Mouse (Mus musculus) midbrain, embryonic 15.5 days (tissue): ENCODE measurements around the gene Olfml2b. TPM values are rescaled to one million over a fixed set of nuclear protein-coding genes. Genes with fewer than 3 reads are reported as not detected.

Experiments
- ATAC-seq: fragments of 200-750 bp; cut with Nextera tagmentation; replicated peaks from 2 replicates; pipeline ENCODE4 v1.8.0; 2017; ENCODE audit warnings: moderate TSS enrichment
- H3K27ac ChIP-seq: fragments of 300-500 bp; sonication (generic); 2 replicates; pipeline ENCODE4 v1.5.1; 2015; ENCODE audit warnings: mild to moderate bottlenecking, inconsistent platforms
- H3K27me3 ChIP-seq: fragments of 300-500 bp; sonication (generic); replicated peaks from 2 replicates; pipeline ENCODE4 v1.6.1; 2015; ENCODE audit warnings: inconsistent platforms
- H3K36me3 ChIP-seq: fragments of 300-500 bp; sonication (generic); replicated peaks from 2 replicates; pipeline ENCODE4 v1.6.1; 2015; ENCODE audit warnings: inconsistent platforms
- H3K4me1 ChIP-seq: fragments of 300-500 bp; sonication (generic); 2 replicates; pipeline ENCODE4 v1.6.1; 2015; ENCODE audit warnings: inconsistent platforms
- H3K4me2 ChIP-seq: fragments of 300-500 bp; sonication (generic); 2 replicates; pipeline ENCODE4 v1.6.1; 2015; ENCODE audit warnings: inconsistent platforms, mild to moderate bottlenecking, moderate library complexity
- H3K4me3 ChIP-seq: fragments of 300-500 bp; sonication (generic); 2 replicates; pipeline ENCODE4 v1.5.1; 2015; ENCODE audit warnings: mild to moderate bottlenecking, inconsistent platforms
- H3K9ac ChIP-seq: fragments of 300-500 bp; sonication (generic); 2 replicates; pipeline ENCODE4 v1.6.1; 2015; ENCODE audit warnings: mild to moderate bottlenecking, inconsistent platforms
- H3K9me3 ChIP-seq: fragments of 300-500 bp; sonication (generic); 2 replicates; pipeline ENCODE4 v1.6.1; 2016; ENCODE audit warnings: inconsistent platforms
- WGBS: fragments of 180-500 bp; shearing (Covaris S2); methylation state at CpG from one replicate; pipeline ENCODE4 v1.1.7; 2015; ENCODE audit warnings: mixed read lengths; 5-methylcytosine and 5-hydroxymethylcytosine counted together
- polyA plus RNA-seq: library from polyadenylated mRNA; unstranded; fragments of >200 nt; fragmentation: Nextera tagmentation; extraction: Ambion mirVana; gene quantifications from 2 replicates; pipeline ENCODE4 v1.2.1, GENCODE M21; 2015

The Olfml2b gene
- polyA plus RNA-seq, 1 experiment from 2014 or later, result 4.8 TPM

GRCm38 (mm10) chr1:170701582-170701981 is 57.2 kb downstream of the Olfml2b start:
- no peaks in the 10 kb centered on the region for H3K4me1 ChIP-seq
- H3K9ac ChIP-seq, result no peak overlapping the region
- WGBS, result 89% methylated on average over 8 of the region's 8 CpGs
- no peak overlapping the region for H3K4me3 ChIP-seq
- no peak overlapping the region for H3K4me2 ChIP-seq
- no peaks in the 10 kb centered on the region for H3K36me3 ChIP-seq
- no peak overlapping the region for H3K27ac ChIP-seq
- H3K27me3 ChIP-seq, result no peaks in the 10 kb centered on the region
- no peaks in the 10 kb centered on the region for H3K9me3 ChIP-seq
- ATAC-seq, result no peak

- Histone ChIP-seq H3K4me1 (no peaks in the 10 kb centered on the region), H3K36me3 (no peaks in the 10 kb centered on the region), H3K9ac (no peak overlapping the region), H3K9me3 (no peaks in the 10 kb centered on the region), H3K27ac (no peak overlapping the region), H3K27me3 (no peaks in the 10 kb centered on the region), H3K4me2 (no peak overlapping the region), H3K4me3 (no peak overlapping the region)
- 79% methylated on average over 2 of the region's 2 CpGs for WGBS
- no peak for ATAC-seq
These were observed 57.9 kb downstream of the Olfml2b start for GRCm38 (mm10) chr1:170702263-170702662.

- H3K9ac ChIP-seq, result no peak overlapping the region
- H3K9me3 ChIP-seq, result no peaks in the 10 kb centered on the region
- H3K4me1 ChIP-seq, result no peaks in the 10 kb centered on the region
- no peak for ATAC-seq
- no peaks in the 10 kb centered on the region for H3K36me3 ChIP-seq
- WGBS, result 87% methylated on average over 6 of the region's 6 CpGs
- no peak overlapping the region for H3K4me2 ChIP-seq
- H3K4me3 ChIP-seq, result no peak overlapping the region
- H3K27ac ChIP-seq, result no peak overlapping the region
- H3K27me3 ChIP-seq, result no peaks in the 10 kb centered on the region
These were observed 58.6 kb downstream of the Olfml2b start for GRCm38 (mm10) chr1:170702958-170703357.

GRCm38 (mm10) chr1:170704103-170704502 is 59.8 kb downstream of the Olfml2b start:
- no peaks in the 10 kb centered on the region for H3K36me3 ChIP-seq
- H3K4me2 ChIP-seq, result no peak overlapping the region
- no peaks in the 10 kb centered on the region for H3K4me1 ChIP-seq
- no peaks in the 10 kb centered on the region for H3K27me3 ChIP-seq
- no peak overlapping the region for H3K9ac ChIP-seq
- H3K9me3 ChIP-seq, result no peaks in the 10 kb centered on the region
- H3K4me3 ChIP-seq, result no peak overlapping the region
- no peak for ATAC-seq
- no peak overlapping the region for H3K27ac ChIP-seq
- WGBS, result 96% methylated on average over 6 of the region's 6 CpGs

- no peaks in the 10 kb centered on the region for H3K36me3 ChIP-seq
These were observed 60.7 kb downstream of the Olfml2b start for GRCm38 (mm10) chr1:170704911-170705594.

GRCm38 (mm10) chr1:170706046-170706445 is 61.7 kb downstream of the Olfml2b start:
- Histone ChIP-seq H3K4me3 (no peak overlapping the region), H3K4me1 (no peaks in the 10 kb centered on the region), H3K4me2 (no peak overlapping the region), H3K9ac (no peak overlapping the region), H3K36me3 (no peaks in the 10 kb centered on the region), H3K9me3 (no peaks in the 10 kb centered on the region), H3K27me3 (no peaks in the 10 kb centered on the region), H3K27ac (no peak overlapping the region)
- ATAC-seq, result no peak
- 86% methylated on average over 4 of the region's 4 CpGs for WGBS

More at GRCm38 (mm10) chr1:170704911-170705594, 60.7 kb downstream of the Olfml2b start:
- no peak for ATAC-seq
- Histone ChIP-seq H3K27me3 (no peaks in the 10 kb centered on the region), H3K4me2 (no peak overlapping the region), H3K4me3 (no peak overlapping the region), H3K9ac (no peak overlapping the region), H3K27ac (no peak overlapping the region), H3K4me1 (no peaks in the 10 kb centered on the region), H3K9me3 (no peaks in the 10 kb centered on the region)
- WGBS, result 68% methylated on average over 4 of the region's 4 CpGs

- 82% methylated on average over 3 of the region's 3 CpGs for WGBS
- Histone ChIP-seq H3K4me1 (no peaks in the 10 kb centered on the region), H3K4me3 (no peak overlapping the region), H3K27ac (no peak overlapping the region), H3K36me3 (no peaks in the 10 kb centered on the region), H3K9me3 (no peaks in the 10 kb centered on the region), H3K9ac (no peak overlapping the region), H3K27me3 (no peaks in the 10 kb centered on the region), H3K4me2 (no peak overlapping the region)
- no peak for ATAC-seq
These were observed 64.7 kb downstream of the Olfml2b start for GRCm38 (mm10) chr1:170709034-170709433.

GRCm38 (mm10) chr1:170709481-170709880 is 65.1 kb downstream of the Olfml2b start:
- H3K27ac ChIP-seq, result no peak overlapping the region
- no peaks in the 10 kb centered on the region for H3K9me3 ChIP-seq
- H3K4me2 ChIP-seq, result no peak overlapping the region
- WGBS, result 87% methylated on average over 8 of the region's 8 CpGs
- no peaks in the 10 kb centered on the region for H3K27me3 ChIP-seq
- H3K36me3 ChIP-seq, result no peaks in the 10 kb centered on the region
- no peak overlapping the region for H3K9ac ChIP-seq
- ATAC-seq, result no peak
- H3K4me3 ChIP-seq, result no peak overlapping the region
- H3K4me1 ChIP-seq, result no peaks in the 10 kb centered on the region

GRCm38 (mm10) chr1:170709969-170710368 is 65.6 kb downstream of the Olfml2b start:
- H3K36me3 ChIP-seq, result no peaks in the 10 kb centered on the region
- no peaks in the 10 kb centered on the region for H3K4me1 ChIP-seq
- no peaks in the 10 kb centered on the region for H3K27me3 ChIP-seq
- no peak for ATAC-seq
- H3K4me3 ChIP-seq, result no peak overlapping the region
- H3K9ac ChIP-seq, result no peak overlapping the region
- WGBS, result 100% methylated on average over 3 of the region's 3 CpGs
- no peak overlapping the region for H3K4me2 ChIP-seq
- H3K9me3 ChIP-seq, result no peaks in the 10 kb centered on the region
- H3K27ac ChIP-seq, result no peak overlapping the region

- Histone ChIP-seq H3K9ac (no peak overlapping the region), H3K4me3 (no peak overlapping the region), H3K27ac (no peak overlapping the region), H3K9me3 (no peaks in the 10 kb centered on the region), H3K4me1 (no peaks in the 10 kb centered on the region), H3K4me2 (no peak overlapping the region), H3K27me3 (no peaks in the 10 kb centered on the region), H3K36me3 (no peaks in the 10 kb centered on the region)
- no peak for ATAC-seq
- 83% methylated on average over 7 of the region's 7 CpGs for WGBS
These were observed 67.4 kb downstream of the Olfml2b start for GRCm38 (mm10) chr1:170711731-170712130.

- Histone ChIP-seq H3K36me3 (no peaks in the 10 kb centered on the region), H3K27me3 (no peaks in the 10 kb centered on the region), H3K4me2 (no peak overlapping the region), H3K27ac (no peak overlapping the region), H3K9ac (no peak overlapping the region), H3K9me3 (no peaks in the 10 kb centered on the region), H3K4me3 (no peak overlapping the region), H3K4me1 (no peaks in the 10 kb centered on the region)
- WGBS, result 93% methylated on average over 3 of the region's 3 CpGs
- no peak for ATAC-seq
These were observed 73.0 kb downstream of the Olfml2b start for GRCm38 (mm10) chr1:170717241-170717828.

GRCm38 (mm10) chr1:170718133-170718810 is 73.9 kb downstream of the Olfml2b start:
- Histone ChIP-seq H3K9ac (no peak overlapping the region), H3K9me3 (no peaks in the 10 kb centered on the region), H3K27me3 (no peaks in the 10 kb centered on the region), H3K4me2 (no peak overlapping the region), H3K4me1 (no peaks in the 10 kb centered on the region), H3K36me3 (no peaks in the 10 kb centered on the region), H3K27ac (no peak overlapping the region), H3K4me3 (no peak overlapping the region)
- WGBS, result 75% methylated on average over 8 of the region's 8 CpGs
- ATAC-seq, result no peak
